Mouse (Mus musculus) hindbrain, embryonic 14.5 days (tissue): ENCODE results near the gene Cldn34d. TPM values are rescaled to one million over a fixed set of nuclear protein-coding genes. Genes with fewer than 3 reads are reported as not detected.

ENCODE experiments used
- ATAC-seq: fragments of 200-750 bp; cut with Nextera tagmentation; 2 replicates; pipeline ENCODE4 v1.8.0; 2017; ENCODE audit warnings: moderate number of reproducible peaks, mild to moderate bottlenecking, moderate TSS enrichment, moderate library complexity; ENCODE audit not compliant: low FRiP score
- DNase-seq: peaks from one replicate; pipeline ENCODE4 v3.0.0-alpha.2; 2015; ENCODE audit warnings: low spot score
- H3K27ac ChIP-seq: fragments of 300-500 bp; sonication (generic); 2 replicates; pipeline ENCODE4 v1.5.1; 2014; ENCODE audit warnings: mild to moderate bottlenecking, moderate library complexity
- H3K27me3 ChIP-seq: fragments of 300-500 bp; sonication (generic); 2 replicates; pipeline ENCODE4 v1.6.1; 2014; ENCODE audit warnings: mild to moderate bottlenecking, low read length, mixed read lengths; ENCODE audit not compliant: control insufficient read depth, insufficient read depth
- H3K36me3 ChIP-seq: fragments of 300-500 bp; sonication (generic); replicated peaks from 2 replicates; pipeline ENCODE4 v1.6.1; 2014; ENCODE audit not compliant: control insufficient read depth, insufficient read depth
- H3K4me1 ChIP-seq: fragments of 300-500 bp; sonication (generic); replicated peaks from 2 replicates; pipeline ENCODE4 v1.6.1; 2014; ENCODE audit warnings: antibody characterized with exemption, low read length, mixed read lengths; ENCODE audit not compliant: control insufficient read depth, insufficient read depth
- H3K4me2 ChIP-seq: fragments of 300-500 bp; sonication (generic); replicated peaks from 2 replicates; pipeline ENCODE4 v1.6.1; 2014; ENCODE audit warnings: mild to moderate bottlenecking, moderate library complexity
- H3K4me3 ChIP-seq: fragments of 300-500 bp; sonication (generic); replicated peaks from 2 replicates; pipeline ENCODE4 v1.5.1; 2014; ENCODE audit warnings: mild to moderate bottlenecking, low read length
- H3K9ac ChIP-seq: fragments of 300-500 bp; sonication (generic); 2 replicates; pipeline ENCODE4 v1.6.1; 2014
- H3K9me3 ChIP-seq: fragments of 300-500 bp; sonication (generic); 2 replicates; pipeline ENCODE4 v1.6.1; 2016; ENCODE audit warnings: low read length; ENCODE audit not compliant: control insufficient read depth
- WGBS: fragments of 180-500 bp; shearing (Covaris S2); extraction: QIAGEN DNeasy Blood & Tissue Kit; methylation state at CpG from one replicate; pipeline ENCODE4 v1.1.7; 2014; 5-methylcytosine and 5-hydroxymethylcytosine counted together
- polyA plus RNA-seq: library from polyadenylated mRNA; unstranded; fragments of >200 nt; fragmentation: Nextera tagmentation; extraction: Ambion mirVana; gene quantifications from 2 replicates; pipeline ENCODE4 v1.2.1, GENCODE M21; 2014

The Cldn34d gene
- polyA plus RNA-seq: not detected in 2 replicates

GRCm38 (mm10) chrX:76602824-76603223 is at the start of gene Cldn34d:
TSS of gene Cldn34d (minus strand) at chrX:76602924.
- H3K36me3 ChIP-seq: no peaks in the 10 kb centered on the region
- WGBS: 83% methylated on average over 1 of the region's 1 CpGs

GRCm38 (mm10) chrX:76598459-76599206 is 4.1 kb downstream of the Cldn34d start:
- Histone ChIP-seq H3K4me2 (no peak overlapping the region), H3K4me1 (no peaks in the 10 kb centered on the region), H3K9me3 (peaks cover 8% of the 10 kb centered on the region), H3K4me3 (no peak overlapping the region), H3K27me3 (no peaks in the 10 kb centered on the region), H3K9ac (no peak overlapping the region), H3K36me3 (no peaks in the 10 kb centered on the region), H3K27ac (no peak overlapping the region)
- ATAC-seq (peak; percentile 100), DNase-seq (peak; percentile 92)
- whole genome bisulfite sequencing: 46% methylated on average over 6 of the region's 6 CpGs

More at GRCm38 (mm10) chrX:76602824-76603223, at the start of gene Cldn34d:
- Histone ChIP-seq H3K27me3 (no peaks in the 10 kb centered on the region), H3K27ac (no peak within 1 kb of the TSS), H3K9ac (no peak within 1 kb of the TSS), H3K4me2 (no peak within 1 kb of the TSS), H3K9me3 (peaks cover 8% of the 10 kb centered on the region), H3K4me3 (no peak within 1 kb of the TSS), H3K4me1 (no peaks in the 10 kb centered on the region)
- no peak for DNase-seq
- no peak for ATAC-seq

Other genes with a start within 250 kb of the Cldn34d start
- not detected in 2 replicates for gene Cldn34b4, start 209.6 kb downstream of the Cldn34d start, polyA plus RNA-seq